In genomic region chr11:69045531-69046394, GRCm38 (mm10) we compare ENCODE assay signal across 8 mouse cellular contexts. TPM values are rescaled to one million over a fixed set of nuclear protein-coding genes. Genes with fewer than 3 reads are reported as not detected.
DNase-seq lines count a peak whose midpoint lies in the region; ATAC-seq and TF ChIP-seq lines count a peak whose summit lies in the region.

Gene Aurkb (plus strand): TSS chr11:69045647.

- H3K9ac ChIP-seq in ES-E14 (ENCODE audit: insufficient read depth, low read depth, low read length, poor library complexity, severe bottlenecking): peak within 1 kb of the TSS; percentile 89
- peak within 1 kb of the TSS; percentile 79 for H3K9ac ChIP-seq in heart, embryonic 16.5 days (ENCODE audit: low read length)
- peak within 1 kb of the TSS; percentile 78 for H3K9ac ChIP-seq in lung, embryonic 15.5 days

- peaks cover 0 to 9% of the 10 kb centered on the region in 2 experiments; a peak in 3 of 4 replicates for H3K4me1 ChIP-seq in ES-E14 (ENCODE audit: control insufficient read depth in 2 of 2, insufficient read depth in 2 of 2, low read length in 2 of 2, poor library complexity in 1 of 2)
- peaks cover 13% of the 10 kb centered on the region for H3K4me1 ChIP-seq in heart, embryonic 16.5 days (ENCODE audit: control insufficient read depth, insufficient read depth, low read length)
- H3K4me1 ChIP-seq in lung, embryonic 15.5 days: peaks cover 32% of the 10 kb centered on the region
- H3K4me1 ChIP-seq in olfactory bulb, adult 2 months (ENCODE audit: control insufficient read depth, insufficient read depth, low read length): peaks cover 4% of the 10 kb centered on the region

- peak; percentile 72 for ATAC-seq in heart, embryonic 16.5 days (replicated peaks; ENCODE audit: extremely low read depth, insufficient read depth, low FRiP score)
- ATAC-seq in lung, embryonic 15.5 days (ENCODE audit: borderline replicate concordance, extremely low read depth, low FRiP score, low TSS enrichment): peak; percentile 72

- no peak for TF ChIP-seq POLR2A in olfactory bulb, adult 2 months (IDR thresholded peaks at IDR 0.05; ENCODE audit: insufficient read depth, low read depth, low read length)

- DNase-seq in ES-E14 (ENCODE audit: low read depth, low spot score): peak; percentile 75
- DNase-seq in c-Kit-positive CD71-negative TER-119-negative erythroid progenitor cells, embryonic 14.5 days (ENCODE audit: low read depth): peak; percentile 86
- DNase-seq in fibroblast of lung, adult 2 months (ENCODE audit: low read depth): peak; percentile 62
- peak; percentile 91 to 94 for DNase-seq in kidney, postnatal 25 days
- DNase-seq in thymus, postnatal 0 days (ENCODE audit: low spot score): peak; percentile 93

- no peak for TF ChIP-seq CTCF in olfactory bulb, adult 2 months (IDR thresholded peaks at IDR 0.05; ENCODE audit: insufficient read depth, low read depth, low read length)

- under 1% methylated on average over 54 of the region's 54 CpGs for WGBS in heart, embryonic 16.5 days
- under 1% methylated on average over 54 of the region's 54 CpGs for WGBS in lung, embryonic 15.5 days
- 1% methylated on average over 54 of the region's 54 CpGs for WGBS in olfactory bulb, adult 2 months

- no peaks in the 10 kb centered on the region for H3K9me3 ChIP-seq in ES-E14 (ENCODE audit: control insufficient read depth, insufficient read depth, low read depth, low read length)
- H3K9me3 ChIP-seq in heart, embryonic 16.5 days (replicated peaks; ENCODE audit: control insufficient read depth, low read length): no peaks in the 10 kb centered on the region
- H3K9me3 ChIP-seq in lung, embryonic 15.5 days: no peaks in the 10 kb centered on the region

- H3K36me3 ChIP-seq in ES-E14 (ENCODE audit: control insufficient read depth, insufficient read depth, low read length, poor library complexity, severe bottlenecking): peaks cover 26% of the 10 kb centered on the region
- peaks cover 15% of the 10 kb centered on the region for H3K36me3 ChIP-seq in heart, embryonic 16.5 days (ENCODE audit: control insufficient read depth, insufficient read depth)
- H3K36me3 ChIP-seq in lung, embryonic 15.5 days: peaks cover 19% of the 10 kb centered on the region

- H3K27ac ChIP-seq in ES-E14 (ENCODE audit: insufficient read depth, low read depth, low read length, poor library complexity, severe bottlenecking): peak within 1 kb of the TSS; percentile 63
- peak within 1 kb of the TSS; percentile 91 for H3K27ac ChIP-seq in heart, embryonic 16.5 days (ENCODE audit: low read length)
- peak within 1 kb of the TSS; percentile 95 for H3K27ac ChIP-seq in lung, embryonic 15.5 days
- no peak within 1 kb of the TSS for H3K27ac ChIP-seq in olfactory bulb, adult 2 months (ENCODE audit: insufficient read depth, low read depth, low read length)

- no peaks in the 10 kb centered on the region for H3K27me3 ChIP-seq in heart, embryonic 16.5 days (ENCODE audit: control insufficient read depth, insufficient read depth, low read length)
- no peaks in the 10 kb centered on the region for H3K27me3 ChIP-seq in lung, embryonic 15.5 days

- in situ Hi-C loops in ES-E14 (cut with MboI; ENCODE audit: low sequenced_read_pairs in 2 of 2, unreplicated experiment in 2 of 2): no loop called here

- H3K4me3 ChIP-seq in ES-E14 (ENCODE audit: insufficient read depth in 1 of 2, low read depth in 1 of 2, low read length in 2 of 2, poor library complexity in 1 of 2, severe bottlenecking in 1 of 2): peak within 1 kb of the TSS; percentile 82 to 84
- peak within 1 kb of the TSS; percentile 79 for H3K4me3 ChIP-seq in heart, embryonic 16.5 days (ENCODE audit: low read length)
- H3K4me3 ChIP-seq in lung, embryonic 15.5 days: peak within 1 kb of the TSS; percentile 75
- H3K4me3 ChIP-seq in olfactory bulb, adult 2 months (ENCODE audit: insufficient read depth, low read depth, low read length): peak within 1 kb of the TSS; percentile 62

- H3K4me2 ChIP-seq in heart, embryonic 16.5 days (ENCODE audit: low read depth, low read length): peak within 1 kb of the TSS; percentile 76
- H3K4me2 ChIP-seq in lung, embryonic 15.5 days: peak within 1 kb of the TSS; percentile 74

TF ChIP-seq in ES-E14, 5 proteins besides CTCF, POLR2A, EP300 and RAD21:
- TF ChIP-seq HCFC1 (IDR thresholded peaks at IDR 0.05; ENCODE audit: borderline replicate concordance, insufficient read depth, low read length) (peak; percentile 48; the same call in 1 of the 2 replicates), CHD2 (IDR thresholded peaks at IDR 0.05; ENCODE audit: low read depth, low read length) (peak; percentile 62; the same call in 1 of the 2 replicates), ZNF384 (IDR thresholded peaks at IDR 0.05; ENCODE audit: low read depth, low read length) (no peak)

RNA-seq across cellular contexts. Expression of gene Aurkb, which starts in this region (rescaled TPM):
- 71.7 and 81.1 TPM in 2 replicates for total RNA-seq in ES-E14 (2012; rRNA removed)
- polyA plus RNA-seq in heart, embryonic 16.5 days (2015; fragmentation: Nextera tagmentation; extraction: Ambion mirVana): 85.7 and 95.3 TPM in 2 replicates
- polyA plus RNA-seq in lung, embryonic 15.5 days (2015; fragmentation: Nextera tagmentation; extraction: Ambion mirVana): 207 and 211 TPM in 2 replicates
- polyA plus RNA-seq in olfactory bulb, adult 2 months (2012; ENCODE audit: insufficient read depth, insufficient read length, low replicate concordance, missing spikeins): not detected in 2 replicates
- polyA plus RNA-seq in thymus, postnatal 0 days (2015; fragmentation: Nextera tagmentation; extraction: Ambion mirVana): 134 and 154 TPM in 2 replicates

Comparison
In these comparisons a context has a peak if more than half of its experiments do, and no peak if none do; other contexts are left out.
1. RNA of gene Aurkb (polyA plus RNA-seq): 207 to 211 TPM in lung, embryonic 15.5 days, 134 to 154 TPM in thymus, postnatal 0 days and 85.7 to 95.3 TPM in heart, embryonic 16.5 days; not detected in olfactory bulb, adult 2 months; every median in the first group is over 10 times any median in the second.
2. Peak in every context shown above with its lines, with median percentiles within 50 percentile points of each other: DNase-seq, H3K4me3 ChIP-seq and H3K9ac ChIP-seq.